Comparison of ENCODE assay signal across 8 mouse cellular contexts in genomic region chr10:46697363-46698246, GRCm38 (mm10).
A peak's percentile ranks its signal among the peaks of the same experiment; 100 is the strongest.
DNase-seq lines count a peak whose midpoint lies in the region; ATAC-seq lines count a peak whose summit lies in the region.

No protein-coding gene starts in this region.

- no peaks in the 10 kb centered on the region for H3K4me1 ChIP-seq in intestine, embryonic 16.5 days (ENCODE audit: control insufficient read depth, insufficient read depth, low read length)

- WGBS in intestine, embryonic 16.5 days: 35% methylated on average over 2 of the region's 2 CpGs

- H3K36me3 ChIP-seq in intestine, embryonic 16.5 days (ENCODE audit: control insufficient read depth, insufficient read depth, low read length): no peaks in the 10 kb centered on the region

- H3K9me3 ChIP-seq in intestine, embryonic 16.5 days (ENCODE audit: control insufficient read depth, low read length): no peaks in the 10 kb centered on the region

- H3K4me3 ChIP-seq in intestine, embryonic 16.5 days (ENCODE audit: low read length): no peak overlapping the region

- no peak overlapping the region for H3K9ac ChIP-seq in intestine, embryonic 16.5 days (ENCODE audit: low read depth, low read length)

- H3K27me3 ChIP-seq in intestine, embryonic 16.5 days (replicated peaks; ENCODE audit: control insufficient read depth, insufficient read depth, low read length): no peaks in the 10 kb centered on the region

- DNase-seq in layer of hippocampus, adult 11-12 months (ENCODE audit: low spot score): peak; percentile 39
- DNase-seq in layer of hippocampus, postnatal 25 days (ENCODE audit: extremely low spot score in 1 of 2, low spot score in 1 of 2): no peak
- peak; percentile 2 for DNase-seq in cerebellum, adult 11 months
- DNase-seq in forelimb bud, embryonic 11.5 days (ENCODE audit: low read depth, low spot score): peak; percentile 59
- DNase-seq in mesoderm, embryonic 11.5 days (ENCODE audit: low read depth, low spot score): peak; percentile 56
- no peak for DNase-seq in spleen, postnatal 14 days (ENCODE audit: low spot score in 2 of 2)
- no peak for DNase-seq in thymus, postnatal 10 days (ENCODE audit: low spot score in 2 of 2)

- H3K4me2 ChIP-seq in intestine, embryonic 16.5 days (ENCODE audit: low read depth, low read length): no peak overlapping the region

- no peak overlapping the region for H3K27ac ChIP-seq in intestine, embryonic 16.5 days (ENCODE audit: low read length)

- ATAC-seq in intestine, embryonic 16.5 days: peak; percentile 73

Comparison
In these comparisons a context has a peak if more than half of its experiments do, and no peak if none do; other contexts are left out.
1. DNase-seq: peak in layer of hippocampus, adult 11-12 months (single experiment), cerebellum, adult 11 months (single experiment), forelimb bud, embryonic 11.5 days (single experiment) and mesoderm, embryonic 11.5 days (single experiment); none in layer of hippocampus, postnatal 25 days (0 of 2), spleen, postnatal 14 days (0 of 2) and thymus, postnatal 10 days (0 of 2).